Mouse (Mus musculus): ENCODE measurements at regions not wholly inside any gene's neighbourhood (a gene's known extent, or its start where the extent isn't known, plus 50 kb on each side); places are given as distances from the start of the nearest gene placed in this dataset.
"Not testable (repeated sequence)": the region's sequence is repeated elsewhere in the genome, so short reads cannot be mapped to it uniquely, and the experiment has no call there.

GRCm38 (mm10) chr16:25478300-25478699 is 191.7 kb downstream of the Tprg start:
- DNase-seq (ENCODE audit: low read depth): no peak

GRCm38 (mm10) chr16:25483831-25484254 is 197.2 kb downstream of the Tprg start:
- DNase-seq (ENCODE audit: low read depth): peak; percentile 80

DNA sequence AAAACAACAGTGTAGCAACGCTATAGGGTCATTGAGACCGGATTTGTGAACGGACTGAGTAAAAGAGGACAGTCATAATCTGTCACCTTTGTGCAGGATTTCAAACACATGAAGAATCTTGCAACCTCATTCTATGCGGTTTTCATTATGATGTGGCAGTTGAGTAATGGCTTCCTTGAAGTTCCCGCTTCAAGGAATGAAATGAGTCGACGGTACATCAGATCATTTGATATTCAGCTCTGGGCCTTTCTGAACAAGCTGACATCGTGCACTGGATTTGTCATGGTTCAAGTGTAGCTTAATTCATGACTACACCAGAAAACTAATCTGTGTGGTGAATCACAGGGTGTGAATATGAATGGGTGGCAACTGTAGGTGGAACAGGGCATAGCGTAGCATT is 198.4 kb downstream of the Tprg start:
- peak; percentile 44 for DNase-seq (ENCODE audit: low read depth)

- no peak for DNase-seq (ENCODE audit: low read depth)
Observed at GRCm38 (mm10) chr16:25486477-25487094, 197.0 kb upstream of the Trp63 start.

- DNase-seq (ENCODE audit: low read depth): no peak
Observed at GRCm38 (mm10) chr16:25490847-25491246, 192.7 kb upstream of the Trp63 start.

- DNase-seq (ENCODE audit: low read depth): no peak
Observed at GRCm38 (mm10) chr16:25494153-25494552, 189.4 kb upstream of the Trp63 start.

DNA sequence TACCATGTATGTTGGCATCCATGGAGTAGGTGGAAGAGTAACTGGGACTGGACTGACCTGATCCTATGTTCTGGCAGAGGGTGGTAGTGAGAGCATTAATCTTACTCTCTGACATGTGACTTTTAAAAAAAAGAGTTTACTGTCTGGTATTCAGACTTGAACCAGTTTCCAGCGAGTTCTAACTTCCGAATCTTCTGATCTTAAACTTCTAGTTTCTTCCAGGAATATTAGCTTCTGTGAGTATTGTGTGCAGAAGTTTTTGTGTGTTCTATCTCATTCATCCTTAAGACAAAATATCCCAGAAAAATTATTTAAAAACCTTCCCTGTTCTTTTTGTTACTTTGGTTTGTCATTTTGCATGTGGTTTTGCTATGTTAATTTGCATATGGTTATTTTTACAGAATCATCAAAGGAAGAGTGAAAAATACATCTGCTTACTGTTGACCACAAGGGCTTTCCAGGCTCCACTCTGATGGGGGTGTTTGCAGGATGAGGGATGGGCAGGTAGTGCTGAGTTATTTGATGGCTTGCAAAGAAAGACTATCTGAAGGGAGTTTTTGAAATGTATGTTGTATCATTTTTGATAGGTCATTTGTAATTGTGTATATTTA is 187.9 kb upstream of the Trp63 start:
- DNase-seq (ENCODE audit: low read depth): no peak

DNA sequence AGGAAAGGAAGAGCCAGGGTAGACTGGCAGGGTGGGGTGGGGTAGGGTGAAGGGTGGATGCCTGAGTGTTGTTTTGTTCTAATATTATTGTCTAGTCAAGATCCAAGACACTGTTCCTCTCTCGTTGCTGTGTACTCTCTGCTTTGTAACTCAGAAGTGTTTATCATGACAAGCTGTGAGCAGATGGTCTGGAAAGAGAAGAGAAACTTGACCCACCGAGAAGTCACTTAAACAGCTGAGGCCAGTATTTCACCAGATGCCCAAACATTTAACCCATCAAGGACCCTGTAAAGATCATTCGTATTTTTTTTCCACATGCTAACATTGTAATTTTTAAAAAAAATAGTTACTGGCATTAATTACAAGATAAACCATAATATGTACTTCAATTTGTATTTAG is 178.7 kb upstream of the Trp63 start:
- no peak for DNase-seq (ENCODE audit: low read depth)

GRCm38 (mm10) chr16:25517114-25517868 is 166.3 kb upstream of the Trp63 start:
- no peak for DNase-seq (ENCODE audit: low read depth)

DNA sequence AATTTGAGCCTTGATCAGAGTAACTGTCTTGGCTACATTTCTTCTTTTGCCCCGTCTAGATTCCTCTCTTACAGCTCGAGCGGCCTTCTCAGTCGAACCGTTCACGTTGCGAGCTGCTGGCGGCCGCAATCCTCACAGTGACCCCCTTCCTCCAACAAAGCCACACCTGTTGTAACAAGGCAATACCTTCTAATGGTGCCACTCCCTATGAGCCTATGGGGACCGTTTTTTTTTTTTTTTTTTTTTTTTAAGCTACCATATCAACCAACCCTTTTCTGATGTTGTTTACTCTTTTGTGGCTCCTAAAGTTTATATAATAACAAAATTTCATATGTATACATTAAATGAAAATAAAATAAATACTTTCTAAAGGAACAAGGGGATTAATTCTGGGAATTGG is 160.4 kb upstream of the Trp63 start:
- DNase-seq (ENCODE audit: low read depth): not testable (repeated sequence)

- no peak for DNase-seq (ENCODE audit: low read depth)
Observed at GRCm38 (mm10) chr16:25523621-25524020, 159.9 kb upstream of the Trp63 start.

GRCm38 (mm10) chr16:25527850-25528249 is 155.7 kb upstream of the Trp63 start:
- DNase-seq (ENCODE audit: low read depth): no peak

DNA sequence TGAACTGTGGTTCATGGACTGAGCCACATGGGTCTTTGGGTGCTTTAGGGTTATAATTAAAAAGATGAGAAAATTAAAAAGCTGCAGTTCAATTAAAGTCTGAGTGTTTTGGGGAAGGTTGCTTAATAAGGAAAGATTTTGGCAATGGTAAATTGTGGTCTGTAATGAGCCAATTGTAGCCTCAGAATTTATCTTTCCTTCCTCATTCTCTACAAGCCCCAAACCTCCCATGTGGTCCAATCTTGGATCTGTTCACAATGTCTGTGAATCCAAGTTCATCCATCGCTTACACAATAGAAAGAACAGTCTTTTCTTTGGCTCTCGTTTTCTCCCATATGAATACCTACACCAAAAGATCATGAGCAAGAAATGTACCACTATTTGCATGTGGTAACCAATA is 155.2 kb upstream of the Trp63 start:
- DNase-seq (ENCODE audit: low read depth): no peak

DNA sequence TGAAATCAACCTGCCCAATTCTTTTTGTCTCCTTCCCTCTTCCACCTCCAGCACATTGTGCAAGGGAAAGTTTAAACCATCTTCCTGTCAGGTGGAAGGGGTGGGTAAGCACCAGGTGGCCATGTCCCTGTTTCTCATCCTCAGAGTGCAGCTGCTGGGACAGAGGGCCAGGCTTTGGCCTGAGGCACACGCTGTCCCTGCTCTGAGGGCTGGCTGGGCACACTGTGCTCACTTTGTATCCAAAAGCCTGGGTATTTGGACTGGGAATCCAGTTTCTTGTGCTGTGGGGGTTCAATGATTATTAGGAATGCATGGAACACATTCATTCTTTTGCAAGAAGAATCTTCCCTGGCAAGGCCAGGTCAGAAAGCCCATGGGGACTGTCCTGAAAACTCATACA is 153.9 kb upstream of the Trp63 start:
- no peak for DNase-seq (ENCODE audit: low read depth)

DNA sequence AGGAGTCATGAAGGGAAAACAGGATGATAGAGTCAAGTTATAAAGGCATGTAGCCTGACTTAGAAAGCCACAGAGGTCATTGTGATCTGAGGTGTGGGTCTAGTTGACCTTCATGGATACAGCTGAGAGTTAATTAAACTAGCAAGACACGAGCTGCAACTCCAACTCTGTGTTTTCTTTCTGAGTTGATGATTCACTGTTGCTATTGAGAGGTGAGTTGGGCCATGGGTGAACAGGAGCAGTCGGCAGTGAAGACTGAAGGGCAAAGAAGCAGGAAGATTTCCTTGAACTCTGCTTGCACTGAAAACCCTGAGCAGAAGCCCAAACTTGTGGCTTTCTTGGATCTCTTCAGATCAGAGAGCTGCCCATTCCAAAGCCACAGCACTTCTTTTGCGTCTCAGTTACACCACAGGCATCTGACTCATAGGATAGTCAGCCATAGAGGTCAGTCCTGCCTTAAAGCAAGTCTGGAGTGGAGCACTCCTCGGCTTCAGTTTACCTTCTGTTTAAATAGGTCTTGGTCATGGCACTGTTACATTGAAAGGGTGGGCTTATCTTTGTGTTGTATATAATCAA is 151.7 kb upstream of the Trp63 start:
- peak; percentile 84 for DNase-seq (ENCODE audit: low read depth)

DNA sequence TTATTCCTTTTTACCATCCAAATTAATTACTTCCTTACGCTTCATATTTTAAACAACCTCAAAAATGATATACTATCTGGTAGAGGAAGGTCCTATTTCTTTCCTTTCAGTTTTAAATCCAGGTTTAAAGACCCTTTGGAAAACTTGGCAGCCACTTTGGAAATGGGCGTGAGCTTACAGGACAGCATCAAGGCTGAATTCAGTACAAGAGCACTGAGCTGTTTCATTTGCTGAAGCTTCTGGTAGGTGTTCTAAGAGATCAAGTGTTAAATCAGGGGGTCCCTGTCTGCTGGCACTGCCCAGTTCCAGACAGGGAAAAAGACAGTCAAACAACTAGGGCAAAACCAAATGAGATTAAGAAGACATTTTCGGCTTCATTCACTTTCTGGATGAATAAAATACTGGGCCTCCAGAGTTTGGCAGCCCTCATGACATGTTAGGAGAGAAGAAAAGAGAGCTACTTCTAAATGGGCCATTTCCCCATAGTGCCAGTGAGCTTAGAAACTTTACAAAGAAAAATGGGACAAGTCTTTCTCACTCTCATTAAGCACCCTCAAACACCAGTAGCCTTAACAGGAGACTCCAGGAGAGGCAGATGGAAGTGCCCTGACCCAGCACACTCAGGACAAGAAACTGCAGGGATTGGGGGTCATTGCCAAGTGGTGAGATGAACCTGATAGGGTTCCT is 150.9 kb upstream of the Trp63 start:
- DNase-seq (ENCODE audit: low read depth): peak; percentile 30

DNA sequence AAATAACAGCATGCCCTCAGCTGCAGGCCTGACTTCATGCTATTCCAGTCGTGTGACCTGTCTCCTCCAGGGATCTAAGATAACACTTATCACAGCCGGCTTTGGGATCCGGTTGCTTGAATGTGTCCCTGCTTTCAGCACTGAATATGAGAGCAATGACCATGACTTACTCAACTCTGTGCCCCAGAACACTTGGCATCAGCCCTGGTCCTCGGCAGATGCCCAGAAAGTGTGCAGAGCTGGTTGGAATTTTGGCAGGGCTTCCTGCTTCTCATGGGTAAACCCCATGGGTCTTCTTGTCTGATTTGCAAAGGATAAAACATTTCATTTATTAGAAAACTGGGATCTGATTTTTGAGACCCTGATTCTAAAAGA is 150.4 kb upstream of the Trp63 start:
- DNase-seq (ENCODE audit: low read depth): peak; percentile 50

DNA sequence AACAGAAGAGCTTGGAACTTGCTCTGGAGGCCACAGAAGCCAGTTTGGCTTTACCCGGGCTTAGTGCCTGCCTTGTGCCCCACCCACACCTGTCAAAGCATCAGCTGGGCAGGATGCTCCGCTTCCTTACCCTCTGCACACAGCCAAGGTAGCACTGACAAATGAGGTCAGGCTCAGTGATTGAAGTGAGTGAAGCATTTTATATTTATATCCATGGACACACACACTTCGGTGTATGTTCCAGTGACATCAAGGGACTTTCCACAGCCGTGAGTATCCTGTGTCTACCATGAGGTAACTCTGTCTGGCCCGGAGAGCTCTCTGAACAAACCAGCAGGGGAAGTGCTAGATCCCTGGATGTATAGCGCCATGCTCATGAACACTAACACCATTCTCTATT is 147.0 kb upstream of the Trp63 start:
- no peak for DNase-seq (ENCODE audit: low read depth)

DNA sequence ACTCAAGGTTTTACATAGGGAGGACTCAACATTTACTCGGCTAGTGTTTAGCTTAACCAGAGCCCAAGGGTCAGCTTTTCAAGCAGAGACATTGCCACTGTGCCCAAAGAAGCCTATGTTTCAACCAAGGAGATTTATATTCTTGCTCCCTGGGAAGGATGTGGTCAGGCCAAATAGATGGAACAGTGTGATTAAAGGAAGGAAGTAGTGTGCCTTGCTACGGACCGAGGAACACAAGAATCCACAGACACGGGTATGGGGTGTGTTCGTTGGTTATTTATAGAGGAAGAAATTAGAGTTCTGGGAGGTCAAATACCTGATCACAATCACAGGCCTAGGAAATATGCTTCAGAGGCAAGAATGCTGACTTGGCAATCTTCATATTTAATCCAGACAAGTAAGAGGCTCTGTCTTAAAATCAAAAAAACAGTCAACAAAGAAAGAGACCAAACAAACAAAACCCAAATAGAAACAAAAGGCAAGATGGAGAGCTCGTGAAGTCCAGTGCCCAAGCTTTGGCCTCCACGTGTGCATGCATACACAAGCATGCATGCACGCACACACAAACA is 133.9 kb upstream of the Trp63 start:
- no peak for DNase-seq (ENCODE audit: low read depth)

DNA sequence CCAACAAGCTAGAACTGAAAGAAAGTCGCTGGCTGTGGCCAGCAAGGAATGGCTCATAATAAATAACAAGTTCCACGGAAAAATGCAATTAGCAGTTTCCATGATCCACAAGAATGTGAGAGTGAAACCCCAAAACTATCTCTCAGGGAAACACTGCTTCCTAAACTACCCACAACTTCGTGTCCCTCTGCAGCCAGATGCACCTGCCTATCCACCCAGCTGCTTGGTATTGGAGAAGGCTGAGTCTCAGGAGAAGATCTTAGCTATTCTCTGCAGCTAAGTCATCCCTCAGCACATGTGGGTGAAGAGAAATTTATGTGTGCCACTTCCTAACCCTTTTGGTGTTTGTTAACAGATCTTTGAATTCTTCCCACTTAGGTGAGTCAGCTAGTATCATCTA is 126.4 kb upstream of the Trp63 start:
- no peak for DNase-seq (ENCODE audit: low read depth)

- no peak for DNase-seq (ENCODE audit: low read depth)
Observed at GRCm38 (mm10) chr16:25580216-25580615, 103.3 kb upstream of the Trp63 start.
